Mouse (Mus musculus) kidney, postnatal 14 days (tissue): ENCODE measurements around the gene Olfr175-ps1.

Experiments used
- DNase-seq: peaks from one replicate; pipeline ENCODE4 v3.0.0; 2022; ENCODE audit warnings: mixed read lengths

Olfr175-ps1 gene

GRCm38 (mm10) chr16:58826732-58827319 is at the start of gene Olfr175-ps1:
TSS of gene Olfr175-ps1 (minus strand) at chr16:58826782.
- DNase-seq, result no peak

GRCm38 (mm10) chr16:58874668-58875067 is 48.1 kb upstream of the Olfr175-ps1 start, which contains the start of gene Olfr177:
TSS of gene Olfr177 (minus strand) at chr16:58874768.
- no peak for DNase-seq

GRCm38 (mm10) chr16:58861479-58861878 is 34.9 kb upstream of the Olfr175-ps1 start:
- DNase-seq, result no peak

DNA sequence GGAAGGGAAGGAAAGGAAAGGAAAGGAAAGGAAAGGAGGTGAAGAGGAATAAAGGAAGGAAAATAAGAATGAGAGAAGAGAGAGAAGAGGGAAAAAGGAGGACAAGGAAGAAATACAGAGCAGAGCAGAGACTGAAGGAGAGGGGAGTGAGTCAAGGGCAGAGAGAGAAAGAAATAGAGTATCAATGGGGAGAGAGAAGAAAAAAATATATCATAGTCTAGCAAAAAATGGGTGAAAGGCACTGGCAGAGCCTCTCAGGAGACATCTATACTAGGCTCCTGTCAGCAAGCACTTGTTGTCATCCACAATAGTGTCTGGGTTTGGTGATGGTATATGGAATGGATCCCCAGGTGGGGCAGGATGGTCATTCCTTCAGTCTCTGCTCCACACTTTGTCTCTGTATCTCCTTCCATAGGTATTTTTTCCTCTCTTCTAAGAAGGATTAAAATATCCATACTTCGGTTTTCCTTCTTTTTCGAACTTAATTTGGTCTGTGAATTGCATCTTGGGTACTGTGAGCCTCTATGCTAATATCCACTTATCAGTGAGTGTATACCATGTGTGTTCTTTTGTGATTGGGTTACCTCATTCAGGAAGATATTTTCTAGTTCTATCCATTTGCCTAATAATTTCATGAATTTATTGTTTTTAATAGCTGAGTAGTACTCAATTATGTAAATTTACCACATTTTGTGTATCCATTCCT is 33.6 kb upstream of the Olfr175-ps1 start:
- DNase-seq, result no peak

- DNase-seq, result no peak
Observed at GRCm38 (mm10) chr16:58800168-58800567, 26.4 kb downstream of the Olfr175-ps1 start, which contains the start of gene Olfr173. TSS of gene Olfr173 (minus strand) at chr16:58800268.
